Mouse (Mus musculus): ENCODE measurements around the gene Frmpd2.

DNA sequence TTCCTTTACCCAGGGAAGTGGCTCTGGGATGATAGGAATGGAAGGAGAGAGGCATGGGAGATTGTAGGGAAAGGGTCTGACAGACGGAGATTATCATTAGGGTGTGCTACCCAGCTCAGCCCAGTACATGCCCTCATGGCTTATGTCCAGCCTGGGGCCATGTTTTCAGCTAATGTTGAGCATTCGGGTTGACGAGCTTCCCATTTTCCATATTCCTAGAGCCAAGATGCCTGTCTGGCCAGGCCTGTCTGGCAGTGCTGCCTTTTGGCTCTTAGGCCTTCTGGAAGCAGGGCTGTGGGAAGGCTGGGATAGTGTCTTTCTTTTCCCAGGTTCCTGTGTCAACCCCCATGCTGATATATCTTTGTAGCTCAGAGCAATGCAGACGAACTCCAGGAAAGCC, 35.2 kb downstream of the Frmpd2 start:
- TF ChIP-seq POLR2A (IDR thresholded peaks at IDR 0.05; ENCODE audit: low read depth, low read length) (no peak), E2F4 (IDR thresholded peaks at IDR 0.05; ENCODE audit: insufficient replicate concordance, low read depth, low read length) (no peak), CTCF (conservative IDR thresholded peaks at IDR 0.05 in 1 of 2, IDR thresholded peaks at IDR 0.05 in 1 of 2; ENCODE audit: low read depth in 2 of 2, low read length in 2 of 2) (no peak), RCOR1 (conservative IDR thresholded peaks at IDR 0.05; ENCODE audit: low read depth, low read length) (no peak), BHLHE40 (IDR thresholded peaks at IDR 0.05; ENCODE audit: low read depth, low read length) (no peak), USF1 (IDR thresholded peaks at IDR 0.05; ENCODE audit: low read depth, low read length) (no peak), MXI1 (IDR thresholded peaks at IDR 0.05; ENCODE audit: low read depth, low read length) (no peak), USF2 (conservative IDR thresholded peaks at IDR 0.05; ENCODE audit: low read depth, low read length) (no peak), ZMIZ1 (IDR thresholded peaks at IDR 0.05; ENCODE audit: low read depth, low read length) (no peak), CHD1 (IDR thresholded peaks at IDR 0.05; ENCODE audit: low read depth, low read length) (no peak), EP300 (IDR thresholded peaks at IDR 0.05; ENCODE audit: low read length) (no peak), HCFC1 (IDR thresholded peaks at IDR 0.05; ENCODE audit: low read depth, low read length) (no peak), ZNF384 (IDR thresholded peaks at IDR 0.05; ENCODE audit: low read depth, low read length) (no peak)

Measured in CH12.LX (cell line).